Mouse (Mus musculus) heart, postnatal 0 days (tissue): ENCODE data around the gene Hist1h1d. TPM values are rescaled to one million over a fixed set of nuclear protein-coding genes. Genes with fewer than 3 reads are reported as not detected.

Experiments used
- ATAC-seq: fragments of 200-750 bp; cut with Nextera tagmentation; 2 replicates; pipeline ENCODE4 v1.8.0; 2017; ENCODE audit warnings: low read depth, moderate number of reproducible peaks, moderate library complexity; ENCODE audit not compliant: insufficient read depth
- DNase-seq: peaks from one replicate; pipeline ENCODE4 v3.0.0-alpha.2; 2016; ENCODE audit warnings: low spot score
- H3K27ac ChIP-seq: fragments of 300-500 bp; sonication (generic); 2 replicates; pipeline ENCODE4 v1.5.1; 2014; ENCODE audit warnings: low read depth, mild to moderate bottlenecking
- H3K27me3 ChIP-seq: fragments of 300-500 bp; sonication (generic); 2 replicates; pipeline ENCODE4 v1.6.1; 2014; ENCODE audit warnings: low read length, mixed read lengths; ENCODE audit not compliant: control insufficient read depth, insufficient read depth
- H3K36me3 ChIP-seq: fragments of 300-500 bp; sonication (generic); replicated peaks from 2 replicates; pipeline ENCODE4 v1.6.1; 2014; ENCODE audit warnings: low read length, mixed read lengths; ENCODE audit not compliant: control insufficient read depth, insufficient read depth
- H3K4me1 ChIP-seq: fragments of 300-500 bp; sonication (generic); 2 replicates; pipeline ENCODE4 v1.6.1; 2014; ENCODE audit warnings: antibody characterized with exemption; ENCODE audit not compliant: control insufficient read depth, insufficient read depth
- H3K4me2 ChIP-seq: fragments of 300-500 bp; sonication (generic); 2 replicates; pipeline ENCODE4 v1.6.1; 2014; ENCODE audit warnings: low read depth, mild to moderate bottlenecking, low read length, moderate library complexity
- H3K4me3 ChIP-seq: fragments of 300-500 bp; sonication (generic); 2 replicates; pipeline ENCODE4 v1.5.1; 2014; ENCODE audit warnings: low read depth, low read length
- H3K9ac ChIP-seq: fragments of 300-500 bp; sonication (generic); replicated peaks from 2 replicates; pipeline ENCODE4 v1.6.1; 2014; ENCODE audit warnings: low read depth, low read length, mixed read lengths
- H3K9me3 ChIP-seq: fragments of 300-500 bp; sonication (generic); replicated peaks from 2 replicates; pipeline ENCODE4 v1.6.1; 2016; ENCODE audit warnings: low read length; ENCODE audit not compliant: control insufficient read depth
- CTCF ChIP-seq: IDR thresholded peaks from 2 replicates; pipeline ENCODE4 v1.5.1; 2016; ENCODE audit warnings: antibody characterized with exemption, control low read depth, low read depth
- EP300 ChIP-seq: IDR thresholded peaks from 2 replicates; pipeline ENCODE4 v1.6.1; 2016; ENCODE audit warnings: antibody characterized with exemption, low read depth
- WGBS: fragments of 180-500 bp; shearing (Covaris S2); extraction: QIAGEN DNeasy Blood & Tissue Kit; methylation state at CpG from one replicate; pipeline ENCODE4 v1.1.7; 2014; 5-methylcytosine and 5-hydroxymethylcytosine counted together
- polyA plus RNA-seq: library from polyadenylated mRNA; unstranded; fragments of >200 nt; fragmentation: Nextera tagmentation; extraction: Ambion mirVana; gene quantifications from 2 replicates; pipeline ENCODE4 v1.2.1, GENCODE M21; 2015
- total RNA-seq: library from RNA; depleted of rRNA; stranded (reverse); fragments of >200 nt; gene quantifications from 2 replicates; pipeline ENCODE4 v1.2.3, GENCODE M21; 2014; ENCODE audit warnings: low replicate concordance

Gene Hist1h1d
- total and polyA plus RNA-seq, 2 experiments from 2014 or later = 0.20 to 61.7 TPM

DNA sequence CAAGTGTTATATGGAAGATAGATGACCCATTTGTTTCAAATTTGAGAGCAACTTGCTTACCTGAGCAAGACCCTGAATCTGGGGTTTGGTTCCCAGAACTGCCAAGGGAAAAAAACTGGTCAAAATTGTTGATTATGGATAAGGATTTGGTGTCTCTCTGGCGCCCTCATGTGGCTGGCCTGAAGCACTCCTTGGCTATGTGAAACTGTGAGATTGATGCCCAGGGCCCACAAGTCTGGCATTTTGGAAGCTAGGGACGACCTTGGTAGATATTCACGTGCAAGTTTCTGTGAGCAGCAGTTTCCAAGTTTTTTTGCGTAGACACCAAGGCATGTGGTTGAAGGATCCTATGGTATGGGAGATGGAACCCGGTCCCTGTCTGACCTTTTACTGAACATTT is 28.4 kb upstream of the Hist1h1d start:
- H3K4me3 ChIP-seq = no peak overlapping the region
- H3K9ac ChIP-seq = no peak overlapping the region
- ATAC-seq (no peak), DNase-seq (peak; percentile 79)
- no peak overlapping the region for H3K4me2 ChIP-seq
- peaks cover 8% of the 10 kb centered on the region for H3K4me1 ChIP-seq
- no peaks in the 10 kb centered on the region for H3K9me3 ChIP-seq
- peak; percentile 82 for TF ChIP-seq CTCF
- no peak for TF ChIP-seq EP300
- H3K27me3 ChIP-seq = no peaks in the 10 kb centered on the region
- H3K27ac ChIP-seq = no peak overlapping the region
- 12% methylated on average over 5 of the region's 5 CpGs for WGBS
- H3K36me3 ChIP-seq = no peaks in the 10 kb centered on the region

- DNase-seq (no peak), ATAC-seq (no peak)
Measured at GRCm38 (mm10) chr13:23525901-23526300, 27.2 kb upstream of the Hist1h1d start.

DNA sequence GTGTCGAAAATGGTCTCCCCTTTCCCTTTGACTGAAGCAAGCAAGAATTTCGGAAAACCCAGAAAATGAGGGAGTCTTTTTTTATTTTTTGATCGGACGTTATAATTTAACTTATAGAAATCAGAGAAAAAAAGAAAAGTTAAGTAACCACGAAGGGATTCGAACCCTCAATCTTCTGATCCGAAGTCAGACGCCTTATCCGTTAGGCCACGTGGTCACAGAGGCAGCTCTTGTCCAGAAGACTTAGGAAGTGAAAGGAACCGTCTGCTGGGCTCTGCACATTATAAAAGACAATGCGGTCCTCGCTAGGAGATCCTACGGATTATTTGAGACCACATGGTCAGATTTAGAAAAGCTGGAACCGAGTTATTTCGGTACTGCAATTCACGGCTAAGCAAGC is 26.8 kb upstream of the Hist1h1d start:
- peak overlapping the region; percentile 32 for H3K4me3 ChIP-seq

More at GRCm38 (mm10) chr13:23525901-23526300, 27.2 kb upstream of the Hist1h1d start:
- Histone ChIP-seq H3K9ac (no peak overlapping the region), H3K4me2 (peak overlapping the region; percentile 54), H3K36me3 (no peaks in the 10 kb centered on the region), H3K4me3 (peak overlapping the region; percentile 32), H3K9me3 (no peaks in the 10 kb centered on the region), H3K4me1 (peaks cover 8% of the 10 kb centered on the region), H3K27me3 (no peaks in the 10 kb centered on the region), H3K27ac (no peak overlapping the region)
- no peak for TF ChIP-seq EP300
- TF ChIP-seq CTCF = no peak
- whole genome bisulfite sequencing = 4% methylated on average over 10 of the region's 10 CpGs

DNA sequence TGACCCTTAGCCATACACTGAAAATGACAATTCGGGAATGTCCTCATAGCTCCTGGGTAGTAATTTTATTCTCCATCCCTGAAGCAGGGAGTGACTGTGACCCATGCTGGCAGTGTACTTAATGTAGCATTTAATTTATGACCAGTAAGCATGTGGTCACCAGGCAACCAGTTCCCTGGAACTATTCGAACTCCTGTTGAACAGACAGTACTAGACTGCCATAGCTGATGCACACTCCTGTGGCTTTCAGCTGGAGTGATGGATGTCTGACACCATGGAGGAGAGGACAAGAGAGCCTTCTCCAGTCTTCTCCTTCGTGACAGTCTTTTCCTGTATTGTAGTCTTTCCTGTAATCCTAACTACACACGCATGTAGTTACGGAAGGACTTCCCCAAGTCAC is 24.1 kb upstream of the Hist1h1d start:
- Histone ChIP-seq H3K27me3 (no peaks in the 10 kb centered on the region), H3K4me3 (no peak overlapping the region), H3K9ac (0 out of 2 replicates have a peak overlapping the region, but pooled peaks have one; percentile 28), H3K36me3 (no peaks in the 10 kb centered on the region), H3K27ac (peak overlapping the region; percentile 100), H3K4me2 (no peak overlapping the region), H3K9me3 (no peaks in the 10 kb centered on the region), H3K4me1 (peaks cover 14% of the 10 kb centered on the region)
- no peak for DNase-seq
- no peak for TF ChIP-seq CTCF
- TF ChIP-seq EP300 = no peak
- no peak for ATAC-seq
- 75% methylated on average over 5 of the region's 5 CpGs for WGBS

More for the DNA sequence above, 26.8 kb upstream of the Hist1h1d start:
- DNase-seq (peak; percentile 87), ATAC-seq (no peak)
- no peak overlapping the region for H3K27ac ChIP-seq
- no peaks in the 10 kb centered on the region for H3K27me3 ChIP-seq
- H3K4me1 ChIP-seq = peaks cover 8% of the 10 kb centered on the region
- H3K9me3 ChIP-seq = no peaks in the 10 kb centered on the region
- H3K9ac ChIP-seq = peak overlapping the region; percentile 15; the same call in 1 of the 2 replicates
- WGBS = under 1% methylated on average over 17 of the region's 17 CpGs
- TF ChIP-seq CTCF = no peak
- TF ChIP-seq EP300 = no peak
- peak overlapping the region; percentile 54 for H3K4me2 ChIP-seq
- no peaks in the 10 kb centered on the region for H3K36me3 ChIP-seq

DNA sequence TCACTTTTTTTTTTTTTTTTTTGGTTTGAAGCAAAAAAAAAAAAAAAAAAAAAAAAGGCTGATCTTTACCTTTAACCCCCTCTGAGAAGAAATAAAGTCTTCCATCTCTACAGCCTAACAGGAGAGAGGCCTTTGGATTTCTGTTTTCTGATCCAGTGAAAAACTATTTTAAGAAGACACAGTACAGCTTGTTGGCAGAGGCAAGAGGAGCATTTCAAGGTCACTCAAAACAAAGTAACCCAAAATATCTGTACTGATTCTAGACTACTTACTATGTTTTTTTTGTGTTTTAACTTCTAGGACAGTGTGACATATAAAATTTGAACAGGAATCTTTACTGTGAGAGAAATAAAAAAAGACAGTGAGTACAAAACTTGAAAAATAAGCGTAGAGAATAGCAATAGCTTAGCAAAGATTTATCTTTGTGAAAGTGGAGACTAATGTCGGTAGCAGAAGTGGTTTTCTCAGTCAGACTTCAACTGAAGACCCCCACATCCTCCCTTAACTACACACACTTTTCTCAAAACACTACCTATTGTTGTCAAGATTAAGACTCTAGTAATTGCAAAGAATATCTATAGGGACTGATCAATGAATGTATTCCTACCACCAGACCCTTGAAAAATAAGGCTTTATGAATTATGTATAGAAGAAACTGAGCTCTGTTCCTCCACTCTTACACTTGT is 23.4 kb upstream of the Hist1h1d start:
- TF ChIP-seq CTCF = no peak
- TF ChIP-seq EP300 = no peak
- 24% methylated on average over 2 of the region's 2 CpGs for WGBS
- ATAC-seq = no peak
- H3K4me1 ChIP-seq = peaks cover 19% of the 10 kb centered on the region
- no peaks in the 10 kb centered on the region for H3K36me3 ChIP-seq
- no peaks in the 10 kb centered on the region for H3K27me3 ChIP-seq
- no peaks in the 10 kb centered on the region for H3K9me3 ChIP-seq
- H3K4me2 ChIP-seq = peak overlapping the region; percentile 79
- H3K4me3 ChIP-seq = peak overlapping the region; percentile 63
- peak overlapping the region; percentile 87 for H3K9ac ChIP-seq
- peak overlapping the region; percentile 100 for H3K27ac ChIP-seq
- DNase-seq = peak; percentile 80
